Mouse (Mus musculus) intestine, embryonic 16.5 days (tissue): ENCODE results near the gene Vars. TPM values are rescaled to one million over a fixed set of nuclear protein-coding genes. Genes with fewer than 3 reads are reported as not detected.

Source experiments
- ATAC-seq: fragments of 200-750 bp; cut with Nextera tagmentation; 2 replicates; pipeline ENCODE4 v1.8.0; 2017; ENCODE audit warnings: moderate TSS enrichment, moderate library complexity
- H3K27ac ChIP-seq: fragments of 300-500 bp; sonication (generic); 2 replicates; pipeline ENCODE4 v1.5.1; 2014; ENCODE audit warnings: mild to moderate bottlenecking, low read length
- H3K27me3 ChIP-seq: fragments of 300-500 bp; sonication (generic); replicated peaks from 2 replicates; pipeline ENCODE4 v1.6.1; 2014; ENCODE audit warnings: low read length, control low read depth, mixed read lengths; ENCODE audit not compliant: control insufficient read depth, insufficient read depth
- H3K36me3 ChIP-seq: fragments of 300-500 bp; sonication (generic); 2 replicates; pipeline ENCODE4 v1.6.1; 2014; ENCODE audit warnings: low read length, control low read depth; ENCODE audit not compliant: control insufficient read depth, insufficient read depth
- H3K4me1 ChIP-seq: fragments of 300-500 bp; sonication (generic); 2 replicates; pipeline ENCODE4 v1.6.1; 2014; ENCODE audit warnings: low read length, control low read depth, mixed read lengths; ENCODE audit not compliant: control insufficient read depth, insufficient read depth
- H3K4me2 ChIP-seq: fragments of 300-500 bp; sonication (generic); 2 replicates; pipeline ENCODE4 v1.6.1; 2014; ENCODE audit warnings: low read depth, low read length, control low read depth
- H3K4me3 ChIP-seq: fragments of 300-500 bp; sonication (generic); 2 replicates; pipeline ENCODE4 v1.5.1; 2014; ENCODE audit warnings: mild to moderate bottlenecking, low read length
- H3K9ac ChIP-seq: fragments of 300-500 bp; sonication (generic); 2 replicates; pipeline ENCODE4 v1.6.1; 2014; ENCODE audit warnings: low read depth, low read length
- H3K9me3 ChIP-seq: fragments of 300-500 bp; sonication (generic); 2 replicates; pipeline ENCODE4 v1.6.1; 2016; ENCODE audit warnings: low read length, control low read depth; ENCODE audit not compliant: control insufficient read depth
- WGBS: fragments of 180-500 bp; shearing (Covaris S2); extraction: QIAGEN DNeasy Blood & Tissue Kit; methylation state at CpG from one replicate; pipeline ENCODE4 v1.1.7; 2014; 5-methylcytosine and 5-hydroxymethylcytosine counted together
- polyA plus RNA-seq: library from polyadenylated mRNA; unstranded; fragments of >200 nt; fragmentation: Nextera tagmentation; extraction: Ambion mirVana; gene quantifications from 2 replicates; pipeline ENCODE4 v1.2.1, GENCODE M21; 2015

The Vars gene
- polyA plus RNA-seq, 1 experiment from 2014 or later: 112 TPM

DNA sequence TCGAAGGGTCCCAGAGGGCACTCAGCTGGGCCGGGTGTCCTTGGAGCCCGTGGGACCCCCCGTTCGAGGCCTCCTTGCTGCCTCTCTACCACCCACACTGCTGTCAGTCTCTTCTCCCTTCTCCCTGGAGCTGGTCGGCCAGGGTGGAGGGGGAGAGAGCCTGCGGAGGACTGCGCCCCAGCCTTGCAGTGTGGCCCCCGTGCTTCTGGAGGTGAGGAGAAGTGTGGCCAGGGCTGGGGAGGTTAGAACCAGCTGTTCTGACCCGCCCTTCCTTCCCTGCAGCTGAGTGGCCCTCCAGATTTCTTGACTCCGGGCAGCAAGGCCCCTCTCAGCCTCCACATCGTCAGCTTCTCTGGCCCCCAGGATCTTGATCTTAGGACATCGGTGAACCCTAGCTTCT, 23.5 kb downstream of the Vars start:
- Histone ChIP-seq H3K27me3 (no peaks in the 10 kb centered on the region), H3K4me1 (peaks cover 26% of the 10 kb centered on the region), H3K36me3 (no peaks in the 10 kb centered on the region; the same call in 1 of the 2 replicates), H3K9me3 (no peaks in the 10 kb centered on the region), H3K9ac (peak overlapping the region; percentile 41; the same call in 1 of the 2 replicates), H3K4me3 (no peak overlapping the region), H3K27ac (no peak overlapping the region), H3K4me2 (no peak overlapping the region)
- no peak for ATAC-seq
- 70% methylated on average over 13 of the region's 13 CpGs for WGBS

DNA sequence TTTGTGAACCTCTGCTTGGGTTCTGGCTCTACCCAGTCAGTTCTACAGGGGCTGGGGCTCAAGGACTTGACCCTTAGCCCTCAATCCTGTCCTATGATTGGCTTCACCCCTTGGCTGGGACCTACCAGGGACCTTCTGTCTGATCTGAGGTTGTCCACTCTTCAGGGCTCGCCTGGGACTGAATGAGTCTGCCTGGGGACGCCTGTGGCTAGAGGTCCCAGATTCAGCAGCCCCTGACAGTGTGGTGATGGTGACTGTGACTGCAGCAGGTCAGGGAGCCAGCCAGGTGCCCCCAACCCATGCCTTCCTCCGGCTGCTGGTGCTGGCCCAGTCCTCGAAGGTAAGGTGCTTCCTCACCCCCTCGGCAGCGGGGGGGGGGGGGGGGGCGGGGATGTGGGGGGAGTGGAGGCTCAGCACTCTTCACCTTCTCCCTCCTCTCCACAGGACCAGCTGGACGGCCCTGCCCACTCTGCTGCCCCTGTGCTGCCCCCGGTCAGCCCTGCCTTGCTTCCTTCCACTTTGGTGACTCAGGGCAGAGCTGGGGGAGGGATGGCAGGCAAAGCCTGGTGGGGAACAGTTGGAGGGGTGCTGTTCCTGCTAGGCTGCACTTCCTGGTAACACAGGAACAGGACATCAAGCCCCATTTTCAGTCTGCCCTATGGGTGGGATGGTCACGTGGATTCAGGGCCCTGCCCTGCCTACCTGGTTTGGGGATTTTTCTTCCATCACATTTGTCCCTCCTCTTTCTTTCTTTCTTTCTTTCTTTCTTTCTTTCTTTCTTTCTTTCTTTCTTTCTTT, 24.1 kb downstream of the Vars start:
- no peak overlapping the region for H3K4me2 ChIP-seq
- WGBS: 73% methylated on average over 7 of the region's 10 CpGs

DNA sequence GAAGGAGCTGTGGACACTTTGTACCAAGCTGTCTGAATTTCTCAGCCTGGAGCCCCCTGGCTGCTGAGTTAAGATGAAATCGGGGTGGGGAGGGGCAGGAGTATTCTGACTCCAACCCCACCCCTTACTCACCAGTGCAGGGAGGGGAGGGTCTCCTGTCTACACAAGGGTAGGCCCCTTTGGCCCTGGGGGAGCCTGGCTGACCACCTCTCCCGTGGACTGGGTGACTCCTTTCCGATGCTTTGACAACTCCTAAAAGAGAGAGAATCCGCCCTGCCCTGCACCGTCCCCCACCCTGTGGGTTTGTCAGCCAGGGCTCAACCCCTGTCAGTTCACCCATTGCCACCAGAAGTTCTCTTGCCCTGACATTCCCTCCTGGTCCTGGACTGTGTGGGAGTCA, 25.4 kb downstream of the Vars start:
- no peak overlapping the region for H3K4me3 ChIP-seq
- 84% methylated on average over 5 of the region's 5 CpGs for whole genome bisulfite sequencing
- no peaks in the 10 kb centered on the region for H3K9me3 ChIP-seq
- peak overlapping the region; percentile 12; the same call in 1 of the 2 replicates for H3K4me2 ChIP-seq
- H3K9ac ChIP-seq: 0 out of 2 replicates have a peak overlapping the region, but pooled peaks have one; percentile 29
- no peaks in the 10 kb centered on the region for H3K27me3 ChIP-seq
- ATAC-seq: no peak
- peaks cover 25% of the 10 kb centered on the region for H3K4me1 ChIP-seq
- no peak overlapping the region for H3K27ac ChIP-seq
- H3K36me3 ChIP-seq: no peaks in the 10 kb centered on the region

More for the DNA sequence above, 24.1 kb downstream of the Vars start:
- Histone ChIP-seq H3K4me3 (no peak overlapping the region), H3K36me3 (no peaks in the 10 kb centered on the region), H3K27ac (no peak overlapping the region), H3K9me3 (no peaks in the 10 kb centered on the region), H3K9ac (0 out of 2 replicates have a peak overlapping the region, but pooled peaks have one; percentile 41), H3K27me3 (no peaks in the 10 kb centered on the region), H3K4me1 (peaks cover 28% of the 10 kb centered on the region)
- ATAC-seq: no peak

DNA sequence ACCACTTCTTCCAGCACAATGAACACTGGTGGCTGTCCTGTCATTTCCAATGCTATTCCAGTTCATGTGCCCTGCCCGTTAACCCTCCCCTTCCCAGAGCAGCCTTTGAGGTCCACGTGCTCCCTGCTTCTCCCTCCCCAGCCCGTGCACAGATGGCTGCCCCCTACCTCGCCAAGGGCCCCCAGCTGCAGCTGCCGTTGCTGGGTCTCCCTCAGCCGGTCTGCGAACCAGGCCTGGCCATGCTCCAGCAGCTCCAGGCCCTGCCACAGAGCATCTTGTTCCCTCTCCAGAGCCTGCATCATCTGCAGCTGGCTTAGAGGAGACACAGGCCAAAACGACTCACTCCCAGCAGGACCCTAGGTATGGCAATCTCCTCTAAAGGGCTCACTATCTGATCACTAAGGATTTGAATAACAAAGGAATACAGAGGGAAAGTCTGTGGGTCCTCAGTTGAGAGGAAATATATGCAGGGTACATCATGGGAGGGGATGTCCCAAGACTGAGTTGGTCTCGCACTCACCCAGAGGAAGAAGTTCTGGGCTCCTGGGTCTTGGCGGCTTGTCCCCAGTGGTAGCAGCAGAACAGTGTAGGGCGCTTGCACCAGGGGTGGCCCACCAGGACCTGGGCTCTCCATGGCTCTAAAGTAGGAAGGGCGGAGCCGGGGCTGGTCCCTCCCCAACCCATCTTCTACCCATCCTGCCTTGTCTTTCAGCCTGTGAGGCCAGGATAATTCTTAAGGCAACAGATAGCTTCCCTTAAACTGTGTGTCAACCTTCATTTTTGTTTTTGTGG, 26.7 kb downstream of the Vars start, which contains the start of gene Sapcd1:
TSS of gene Sapcd1 (minus strand) at position 740 of the 792 bp plus-strand sequence.
- peak within 1 kb of the TSS; percentile 1 for H3K4me3 ChIP-seq
- H3K9me3 ChIP-seq: no peaks in the 10 kb centered on the region
- ATAC-seq: peak; percentile 57

DNA sequence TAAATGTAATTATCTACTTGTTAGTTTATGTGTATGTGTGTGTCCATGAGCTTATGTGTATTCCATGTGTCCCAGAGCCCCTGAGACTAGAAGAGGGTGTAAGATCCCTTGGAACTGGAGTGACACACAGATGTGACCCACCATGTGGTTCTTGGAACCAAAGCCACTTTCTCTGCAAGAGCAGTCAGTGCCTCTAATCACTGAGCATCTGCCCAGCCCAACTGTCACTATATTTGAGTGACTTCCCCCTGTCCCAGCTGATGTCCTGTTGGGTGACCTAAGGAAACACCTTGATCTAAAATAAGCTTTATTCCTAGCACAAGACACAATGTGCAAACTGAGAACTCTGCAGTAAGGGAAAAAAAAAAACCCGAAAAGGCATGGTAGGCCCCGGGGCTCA, 27.5 kb downstream of the Vars start:
- Histone ChIP-seq H3K9ac (no peak overlapping the region), H3K4me2 (no peak overlapping the region), H3K27me3 (no peaks in the 10 kb centered on the region), H3K4me1 (peaks cover 15% of the 10 kb centered on the region), H3K4me3 (no peak overlapping the region), H3K27ac (no peak overlapping the region), H3K36me3 (no peaks in the 10 kb centered on the region), H3K9me3 (no peaks in the 10 kb centered on the region)
- WGBS: 80% methylated on average over 2 of the region's 2 CpGs
- no peak for ATAC-seq

More for the DNA sequence above, 26.7 kb downstream of the Vars start, which contains the start of gene Sapcd1:
- 0 out of 2 replicates have a peak within 1 kb of the TSS, but pooled peaks have one; percentile 3 for H3K4me2 ChIP-seq
- peak within 1 kb of the TSS; percentile 78 for H3K27ac ChIP-seq
- H3K27me3 ChIP-seq: no peaks in the 10 kb centered on the region
- no peaks in the 10 kb centered on the region for H3K36me3 ChIP-seq
- H3K9ac ChIP-seq: peak within 1 kb of the TSS; percentile 34; the same call in 1 of the 2 replicates
- WGBS: 40% methylated on average over 13 of the region's 13 CpGs
- peaks cover 15% of the 10 kb centered on the region for H3K4me1 ChIP-seq

DNA sequence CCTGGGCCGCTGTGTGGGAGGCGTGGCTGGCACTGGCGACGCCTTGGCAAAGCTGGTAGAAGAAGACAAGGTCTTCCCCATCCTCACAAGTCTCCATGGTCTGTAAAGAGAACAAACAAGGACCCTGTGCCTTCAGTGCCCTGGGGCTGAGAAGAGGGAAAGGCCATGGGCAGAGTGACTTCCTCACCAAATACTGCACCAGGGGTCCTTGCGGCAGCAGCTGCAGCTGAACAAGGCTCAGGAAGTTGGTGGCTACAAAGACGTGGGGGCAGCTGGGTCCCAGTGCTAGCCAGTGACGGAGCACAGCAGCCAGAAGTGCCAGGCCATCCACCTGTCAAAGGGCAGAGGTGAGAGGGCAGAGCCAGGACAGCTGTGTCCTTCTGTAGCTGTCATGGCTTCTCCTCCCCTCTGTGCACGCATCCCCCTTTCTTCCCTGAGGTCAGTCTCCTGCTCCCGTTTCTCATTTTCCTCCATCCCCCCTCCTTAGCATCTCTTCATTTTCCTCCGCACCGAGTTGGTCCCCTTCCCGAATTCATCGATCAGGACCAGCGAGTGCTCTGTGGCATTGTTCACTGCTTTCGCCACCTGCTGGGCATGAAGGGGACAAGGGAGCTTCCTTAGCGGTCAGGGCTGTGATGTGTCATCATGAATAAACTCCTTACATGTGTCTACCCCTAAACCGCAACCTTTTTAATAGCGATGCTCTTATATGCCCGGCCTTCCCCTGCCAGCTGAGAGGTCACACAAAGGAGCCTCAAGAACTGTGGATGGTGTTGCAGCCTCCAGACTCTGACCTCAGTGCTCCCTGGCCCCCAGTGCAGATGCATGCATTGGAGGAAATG, 29.1 kb downstream of the Vars start:
- 38% methylated on average over 19 of the region's 19 CpGs for WGBS
- H3K4me2 ChIP-seq: no peak overlapping the region
- no peak for ATAC-seq
- no peaks in the 10 kb centered on the region for H3K27me3 ChIP-seq
- no peaks in the 10 kb centered on the region for H3K36me3 ChIP-seq
- no peak overlapping the region for H3K4me3 ChIP-seq
- H3K9me3 ChIP-seq: no peaks in the 10 kb centered on the region
- H3K27ac ChIP-seq: no peak overlapping the region
- peak overlapping the region; percentile 40 for H3K9ac ChIP-seq
- peaks cover 5% of the 10 kb centered on the region for H3K4me1 ChIP-seq

DNA sequence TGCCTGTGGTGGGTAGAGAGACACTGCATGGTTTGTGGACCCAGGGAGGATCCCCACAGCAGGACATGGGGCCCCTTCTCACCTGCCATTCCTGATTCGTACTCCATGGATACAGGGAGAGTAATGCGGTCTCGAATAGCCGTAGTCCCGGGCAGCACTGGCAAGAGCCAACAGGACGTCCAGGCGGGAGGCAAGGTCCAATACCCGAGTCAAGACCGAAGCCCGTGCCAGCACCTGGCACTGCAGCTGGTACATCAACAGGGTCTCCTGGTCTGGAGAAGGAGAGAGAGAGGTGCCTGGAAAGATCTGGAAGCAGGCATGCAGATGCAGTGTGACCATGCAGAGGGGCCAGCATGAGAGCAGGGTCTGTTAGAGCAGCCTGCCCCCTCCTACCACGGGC, 30.5 kb downstream of the Vars start:
- Histone ChIP-seq H3K4me1 (peaks cover 5% of the 10 kb centered on the region; the same call in 1 of the 2 replicates), H3K4me3 (no peak overlapping the region), H3K36me3 (no peaks in the 10 kb centered on the region), H3K27me3 (no peaks in the 10 kb centered on the region), H3K9ac (no peak overlapping the region), H3K9me3 (no peaks in the 10 kb centered on the region), H3K27ac (no peak overlapping the region), H3K4me2 (no peak overlapping the region)
- 90% methylated on average over 11 of the region's 11 CpGs for WGBS
- ATAC-seq: no peak

DNA sequence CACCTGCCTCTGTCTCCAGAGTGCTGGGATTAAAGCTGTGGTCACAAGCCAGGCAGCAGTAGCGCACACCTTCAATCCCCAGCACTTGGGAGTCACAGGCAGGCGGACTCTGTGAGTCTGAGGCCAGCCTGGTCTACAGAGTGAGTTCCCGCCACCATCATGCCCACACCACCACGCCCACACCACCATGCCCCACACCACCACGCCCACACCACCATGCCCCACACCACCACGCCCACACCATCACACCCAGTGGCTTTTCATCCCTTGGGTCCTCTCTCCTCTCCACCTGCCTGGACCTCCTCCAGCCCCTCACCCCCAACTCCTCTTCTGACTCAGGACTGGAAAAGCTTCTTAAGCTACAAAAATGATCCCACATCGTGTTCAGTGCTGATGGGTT, 31.1 kb downstream of the Vars start:
- Histone ChIP-seq H3K36me3 (no peaks in the 10 kb centered on the region), H3K9me3 (no peaks in the 10 kb centered on the region), H3K4me1 (peaks cover 5% of the 10 kb centered on the region; the same call in 1 of the 2 replicates), H3K4me2 (no peak overlapping the region), H3K9ac (no peak overlapping the region), H3K27ac (no peak overlapping the region), H3K4me3 (no peak overlapping the region), H3K27me3 (no peaks in the 10 kb centered on the region)
- 85% methylated on average over 7 of the region's 7 CpGs for WGBS
- no peak for ATAC-seq
